Mouse (Mus musculus) midbrain, embryonic 11.5 days (tissue): ENCODE measurements around the gene Pak1ip1. TPM values are rescaled to one million over a fixed set of nuclear protein-coding genes. Genes with fewer than 3 reads are reported as not detected.
A peak's percentile ranks its signal among the peaks of the same experiment; 100 is the strongest.
"Not testable (repeated sequence)": the region's sequence is repeated elsewhere in the genome, so short reads cannot be mapped to it uniquely, and the experiment has no call there.

Experiments
- ATAC-seq: fragments of 200-750 bp; cut with Nextera tagmentation; 2 replicates; pipeline ENCODE4 v1.8.0; 2017; ENCODE audit warnings: moderate TSS enrichment, moderate library complexity; ENCODE audit not compliant: low FRiP score
- DNase-seq: peaks from one replicate; pipeline ENCODE4 v3.0.0; 2015; ENCODE audit warnings: low spot score; ENCODE audit errors: missing footprints
- H3K27ac ChIP-seq: fragments of 300-500 bp; sonication (generic); 2 replicates; pipeline ENCODE4 v1.5.1; 2014; ENCODE audit warnings: low read depth, low read length
- H3K27me3 ChIP-seq: fragments of 300-500 bp; sonication (generic); 2 replicates; pipeline ENCODE4 v1.6.1; 2014; ENCODE audit warnings: mild to moderate bottlenecking, low read length, moderate library complexity, mixed read lengths; ENCODE audit not compliant: control insufficient read depth, insufficient read depth
- H3K36me3 ChIP-seq: fragments of 300-500 bp; sonication (generic); 2 replicates; pipeline ENCODE4 v1.6.1; 2014; ENCODE audit warnings: mild to moderate bottlenecking, low read length, moderate library complexity, mixed read lengths; ENCODE audit not compliant: control insufficient read depth, insufficient read depth
- H3K4me1 ChIP-seq: fragments of 300-500 bp; sonication (generic); 2 replicates; pipeline ENCODE4 v1.6.1; 2014; ENCODE audit warnings: low read length; ENCODE audit not compliant: control insufficient read depth, insufficient read depth
- H3K4me2 ChIP-seq: fragments of 300-500 bp; sonication (generic); 2 replicates; pipeline ENCODE4 v1.6.1; 2014; ENCODE audit warnings: mild to moderate bottlenecking, moderate library complexity
- H3K4me3 ChIP-seq: fragments of 300-500 bp; sonication (generic); 2 replicates; pipeline ENCODE4 v1.5.1; 2014; ENCODE audit warnings: low read depth, low read length
- H3K9ac ChIP-seq: fragments of 300-500 bp; sonication (generic); 2 replicates; pipeline ENCODE4 v1.6.1; 2014; ENCODE audit warnings: low read length
- H3K9me3 ChIP-seq: fragments of 300-500 bp; sonication (generic); 2 replicates; pipeline ENCODE4 v1.6.1; 2016; ENCODE audit warnings: low read length; ENCODE audit not compliant: control insufficient read depth
- WGBS: fragments of 180-500 bp; shearing (Covaris S2); extraction: QIAGEN DNeasy Blood & Tissue Kit; methylation state at CpG from one replicate; pipeline ENCODE4 v1.1.7; 2014; 5-methylcytosine and 5-hydroxymethylcytosine counted together
- polyA plus RNA-seq: library from polyadenylated mRNA; unstranded; fragments of >200 nt; fragmentation: Nextera tagmentation; extraction: Ambion mirVana; gene quantifications from 2 replicates; pipeline ENCODE4 v1.2.1, GENCODE M21; 2014

Gene Pak1ip1
- polyA plus RNA-seq, 1 experiment from 2014 or later: 99.7 TPM

DNA sequence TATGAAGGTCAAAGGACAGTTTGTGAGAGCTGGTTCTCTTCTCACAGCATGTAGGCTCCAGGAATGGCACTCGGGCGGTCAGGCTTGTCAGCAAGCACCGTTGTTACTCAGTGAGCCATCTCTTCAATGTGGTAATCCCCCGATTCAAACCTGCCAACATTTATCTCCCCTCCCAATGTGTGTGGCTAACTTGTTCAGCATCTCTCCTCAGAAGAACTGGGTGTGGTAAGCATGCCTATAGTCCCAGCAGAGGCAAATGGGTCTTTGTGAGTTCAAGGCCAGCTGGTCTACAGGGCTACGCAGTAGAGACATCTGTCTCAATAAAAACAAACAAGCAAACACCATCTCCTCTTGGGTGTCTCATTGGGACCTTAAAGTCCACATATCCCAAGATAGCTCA, 27.8 kb upstream of the Pak1ip1 start:
- ATAC-seq (no peak), DNase-seq (no peak)
- no peaks in the 10 kb centered on the region for H3K27me3 ChIP-seq
- no peaks in the 10 kb centered on the region for H3K9me3 ChIP-seq
- no peak overlapping the region for H3K9ac ChIP-seq
- H3K4me2 ChIP-seq: no peak overlapping the region
- H3K4me3 ChIP-seq: no peak overlapping the region
- H3K27ac ChIP-seq: no peak overlapping the region
- no peaks in the 10 kb centered on the region for H3K36me3 ChIP-seq
- 83% methylated on average over 5 of the region's 5 CpGs for WGBS
- no peaks in the 10 kb centered on the region for H3K4me1 ChIP-seq

DNA sequence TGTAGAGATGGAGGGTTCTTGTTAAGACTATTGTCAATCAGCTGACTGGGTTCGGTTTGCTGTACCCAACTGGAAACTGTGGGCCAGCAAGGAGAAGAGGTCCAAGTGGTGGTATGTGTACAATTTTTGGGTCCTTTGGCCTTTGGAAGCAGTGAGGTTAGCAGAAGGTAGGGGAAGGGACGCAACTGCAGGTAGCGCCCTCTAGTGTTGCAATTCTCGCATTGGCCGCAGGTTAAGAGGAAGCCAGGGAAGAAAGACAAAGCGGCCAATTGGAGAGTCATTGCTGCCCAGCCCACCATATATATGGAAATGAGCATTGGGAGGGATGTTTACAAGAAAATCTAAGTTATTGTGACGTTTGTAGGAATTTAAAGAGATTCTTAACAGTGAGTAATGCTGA, 23.2 kb upstream of the Pak1ip1 start:
- no peaks in the 10 kb centered on the region for H3K9me3 ChIP-seq
- 11% methylated on average over 7 of the region's 7 CpGs for WGBS
- H3K4me1 ChIP-seq: no peaks in the 10 kb centered on the region
- H3K36me3 ChIP-seq: no peaks in the 10 kb centered on the region
- H3K9ac ChIP-seq: no peak overlapping the region
- H3K27me3 ChIP-seq: no peaks in the 10 kb centered on the region
- H3K4me2 ChIP-seq: no peak overlapping the region
- no peak overlapping the region for H3K27ac ChIP-seq
- ATAC-seq: 0 out of 2 replicates have a peak, but pooled peaks have one; percentile 30
- peak; percentile 92 for DNase-seq
- no peak overlapping the region for H3K4me3 ChIP-seq

DNA sequence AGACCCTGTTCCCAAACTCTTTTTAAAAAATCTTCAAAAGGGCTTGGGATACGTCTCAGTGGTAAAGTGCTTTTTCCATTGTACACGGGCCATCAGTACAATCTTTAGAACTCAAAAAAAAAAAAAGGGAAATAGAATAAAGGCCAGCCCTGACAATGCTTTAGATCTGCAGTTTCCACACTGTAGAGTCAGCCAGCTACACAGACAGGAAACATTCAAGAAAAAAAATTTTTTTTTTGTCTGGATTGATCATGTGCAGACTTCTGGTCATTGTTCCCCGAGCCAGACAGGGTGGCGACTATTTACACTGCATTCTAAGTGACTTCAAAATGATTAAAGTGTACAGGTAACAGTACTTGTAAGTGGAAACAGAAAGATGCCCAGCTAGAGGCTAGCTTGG, 22.2 kb upstream of the Pak1ip1 start:
- 79% methylated on average over 4 of the region's 4 CpGs for WGBS
- no peak for ATAC-seq
- DNase-seq: no peak
- no peak overlapping the region for H3K27ac ChIP-seq
- H3K9ac ChIP-seq: no peak overlapping the region
- no peaks in the 10 kb centered on the region for H3K36me3 ChIP-seq
- H3K4me2 ChIP-seq: no peak overlapping the region
- H3K9me3 ChIP-seq: no peaks in the 10 kb centered on the region
- H3K4me3 ChIP-seq: no peak overlapping the region
- H3K27me3 ChIP-seq: no peaks in the 10 kb centered on the region
- H3K4me1 ChIP-seq: no peaks in the 10 kb centered on the region

DNA sequence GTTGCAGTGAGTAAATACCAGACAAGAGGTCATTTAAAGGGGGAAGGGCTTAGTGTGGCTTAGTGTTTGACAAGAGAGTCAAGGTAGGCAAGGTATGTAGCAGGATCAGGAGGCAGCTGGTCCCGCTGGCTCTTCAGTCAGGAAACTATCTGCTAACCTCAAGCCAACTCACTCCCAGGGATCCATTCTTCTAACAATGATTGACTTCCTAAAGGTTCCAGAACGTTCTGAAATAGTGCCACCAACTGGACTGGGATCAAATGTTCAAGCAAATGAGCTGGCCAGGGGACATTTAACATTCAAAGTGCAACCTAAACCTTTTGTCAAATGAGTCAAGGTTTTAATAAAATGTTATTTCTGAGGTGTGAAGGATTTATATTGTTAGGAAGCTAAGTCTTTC, 21.5 kb upstream of the Pak1ip1 start:
- Histone ChIP-seq H3K4me1 (no peaks in the 10 kb centered on the region), H3K4me2 (no peak overlapping the region), H3K4me3 (no peak overlapping the region), H3K27me3 (no peaks in the 10 kb centered on the region), H3K36me3 (no peaks in the 10 kb centered on the region), H3K9ac (no peak overlapping the region), H3K9me3 (no peaks in the 10 kb centered on the region), H3K27ac (no peak overlapping the region)
- DNase-seq (no peak), ATAC-seq (no peak)
- WGBS: 70% methylated on average over 2 of the region's 2 CpGs

DNA sequence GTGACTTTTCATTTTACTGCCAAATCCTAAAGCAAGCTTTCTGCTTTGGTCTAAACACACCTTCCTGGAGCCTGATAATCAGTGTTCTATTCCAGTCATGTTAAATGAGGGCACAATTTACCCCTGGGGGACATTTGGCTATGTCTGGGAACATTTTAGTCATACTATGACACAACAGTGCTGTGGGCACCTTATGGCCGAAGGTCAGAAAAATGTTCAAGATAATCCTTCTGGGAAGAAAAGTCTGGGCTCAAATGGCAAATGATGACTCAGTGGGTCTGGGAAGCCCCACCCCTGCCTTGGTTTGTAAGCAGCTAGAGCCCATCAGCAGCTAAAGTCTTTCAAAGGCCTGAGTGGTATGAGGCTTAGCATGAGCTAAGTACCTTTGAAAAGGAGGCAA, 18.1 kb upstream of the Pak1ip1 start:
- no peak overlapping the region for H3K27ac ChIP-seq
- no peaks in the 10 kb centered on the region for H3K27me3 ChIP-seq
- no peaks in the 10 kb centered on the region for H3K9me3 ChIP-seq
- DNase-seq: no peak
- 80% methylated on average over 1 of the region's 1 CpGs for WGBS
- no peak overlapping the region for H3K4me2 ChIP-seq
- no peak overlapping the region for H3K9ac ChIP-seq
- H3K4me1 ChIP-seq: no peaks in the 10 kb centered on the region
- no peak overlapping the region for H3K4me3 ChIP-seq
- ATAC-seq: no peak
- H3K36me3 ChIP-seq: no peaks in the 10 kb centered on the region

DNA sequence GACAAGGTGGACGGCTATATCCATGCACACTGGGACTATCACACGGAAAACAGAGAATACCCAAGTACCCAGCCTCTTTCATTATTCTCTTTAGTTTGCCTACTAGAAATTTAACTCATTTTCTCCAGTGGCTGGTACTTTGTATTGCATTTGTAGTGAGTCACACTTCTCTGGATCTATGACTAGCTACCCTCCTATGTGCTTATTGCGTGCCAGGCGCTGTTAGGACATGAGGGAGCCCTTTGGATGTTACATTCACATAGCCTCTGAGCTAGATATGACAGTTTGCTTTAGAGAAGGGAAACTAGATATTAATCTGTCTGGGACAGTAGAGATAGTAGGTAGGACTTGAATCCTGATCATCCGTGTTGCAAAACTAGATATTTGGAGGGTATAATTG, 14.7 kb upstream of the Pak1ip1 start:
- Histone ChIP-seq H3K36me3 (no peaks in the 10 kb centered on the region), H3K27me3 (no peaks in the 10 kb centered on the region), H3K9ac (no peak overlapping the region), H3K4me1 (no peaks in the 10 kb centered on the region), H3K9me3 (no peaks in the 10 kb centered on the region), H3K27ac (no peak overlapping the region), H3K4me3 (no peak overlapping the region), H3K4me2 (no peak overlapping the region)
- 92% methylated on average over 5 of the region's 5 CpGs for WGBS
- ATAC-seq: no peak
- no peak for DNase-seq

DNA sequence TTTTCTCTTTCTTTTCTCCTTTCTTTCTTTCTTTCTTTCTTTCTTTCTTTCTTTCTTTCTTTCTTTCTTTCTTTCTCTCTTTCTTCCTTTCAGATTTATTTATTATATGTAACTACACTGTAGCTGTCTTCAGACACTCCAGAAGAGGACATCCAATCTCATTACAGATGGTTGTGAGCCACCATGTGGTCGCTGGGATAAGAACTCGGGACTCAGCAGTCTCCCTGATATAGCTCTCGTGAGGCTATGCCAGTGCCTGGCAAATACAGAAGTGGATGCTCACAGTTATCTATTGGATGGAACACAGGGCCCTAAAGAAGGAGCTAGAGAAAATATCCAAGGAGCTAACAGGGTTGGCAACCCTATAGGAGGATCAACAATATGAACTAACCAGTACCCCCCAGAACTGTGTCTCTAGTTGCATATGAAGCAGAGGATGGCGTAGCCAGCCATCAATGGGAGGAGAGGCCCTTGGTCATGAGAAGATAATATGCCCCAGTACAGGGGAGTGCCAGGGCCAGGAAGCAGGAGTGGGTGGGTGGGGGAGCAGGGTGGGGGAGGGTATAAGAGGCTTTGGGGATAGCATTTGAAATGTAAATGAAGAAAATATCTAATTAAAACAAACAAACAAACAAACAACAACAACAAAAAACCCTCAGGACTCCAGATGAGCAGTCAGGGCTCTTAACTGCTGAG, 13.1 kb upstream of the Pak1ip1 start:
- DNase-seq, H3K4me2 ChIP-seq, H3K4me1 ChIP-seq, H3K27me3 ChIP-seq, ATAC-seq, H3K36me3 ChIP-seq, H3K9ac ChIP-seq, H3K9me3 ChIP-seq, H3K27ac ChIP-seq, H3K4me3 ChIP-seq: not testable (repeated sequence)
- 65% methylated on average over 4 of the region's 4 CpGs for WGBS

DNA sequence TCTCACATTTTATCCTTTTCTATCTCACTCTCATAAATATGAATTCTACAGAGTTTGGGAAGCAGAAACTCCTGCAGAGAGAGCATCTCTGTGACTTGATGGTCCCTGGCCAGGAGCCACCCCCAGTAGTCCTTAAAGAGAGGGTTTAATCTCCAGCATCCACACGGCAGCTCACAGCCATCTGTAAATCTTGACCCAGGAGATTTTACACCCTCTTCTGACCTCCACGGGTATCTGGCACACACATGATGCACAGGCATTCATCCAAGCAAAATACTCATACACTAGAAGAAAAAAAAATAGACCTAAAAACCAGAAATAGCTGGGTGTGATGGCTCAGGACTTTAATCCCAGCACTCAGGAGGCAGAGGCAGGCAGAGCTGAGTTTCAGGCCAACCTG, 12.4 kb upstream of the Pak1ip1 start:
- Histone ChIP-seq H3K4me3 (no peak overlapping the region), H3K9me3 (no peaks in the 10 kb centered on the region), H3K27me3 (no peaks in the 10 kb centered on the region), H3K4me1 (no peaks in the 10 kb centered on the region), H3K4me2 (no peak overlapping the region), H3K36me3 (no peaks in the 10 kb centered on the region), H3K9ac (no peak overlapping the region), H3K27ac (no peak overlapping the region)
- 76% methylated on average over 2 of the region's 2 CpGs for WGBS
- DNase-seq (no peak), ATAC-seq (no peak)

DNA sequence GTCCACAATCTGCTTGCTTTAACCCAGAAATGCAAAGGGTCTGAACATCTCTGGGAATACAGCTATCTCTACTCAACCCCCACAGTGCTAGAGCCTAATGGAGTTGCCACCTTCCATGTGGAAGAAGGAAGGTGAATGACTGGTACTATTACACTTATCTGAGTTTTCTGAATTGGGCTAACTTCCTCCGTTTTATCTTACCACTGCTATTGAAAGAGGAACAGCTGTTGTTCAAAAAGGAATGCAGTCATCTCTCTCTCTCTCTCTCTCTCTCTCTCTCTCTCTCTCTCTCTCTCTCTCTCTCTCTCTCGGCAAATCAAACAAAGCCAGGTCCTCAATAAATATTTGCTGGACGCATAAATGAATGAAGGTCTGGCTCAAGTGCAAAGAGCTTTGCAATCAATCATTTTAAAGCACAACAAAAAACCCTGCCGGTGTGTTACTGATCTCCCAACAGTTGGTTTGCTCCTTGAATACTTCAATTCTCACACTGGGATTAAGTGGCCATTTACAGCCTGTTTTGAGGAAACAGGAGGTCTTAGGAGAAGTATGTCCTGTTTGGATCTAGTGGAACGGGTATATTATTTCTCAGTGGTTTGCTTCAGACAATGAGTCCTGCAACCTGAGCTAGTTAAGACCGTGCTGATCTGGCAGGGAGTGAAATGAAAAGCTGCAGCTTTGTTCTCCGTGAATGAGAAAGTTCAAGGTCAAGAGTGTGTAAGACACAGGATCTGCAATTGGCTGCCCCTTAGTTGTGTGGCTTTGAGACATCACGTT, 6.1 kb upstream of the Pak1ip1 start:
- DNase-seq (peak; percentile 88), ATAC-seq (peak; percentile 52; the same call in 1 of the 2 replicates)
- WGBS: 25% methylated on average over 8 of the region's 8 CpGs
- Histone ChIP-seq H3K27me3 (no peaks in the 10 kb centered on the region), H3K9me3 (no peaks in the 10 kb centered on the region), H3K4me3 (no peak overlapping the region), H3K9ac (peak overlapping the region; percentile 4; the same call in 1 of the 2 replicates), H3K27ac (no peak overlapping the region; the same call in 1 of the 2 replicates), H3K4me1 (peaks cover 6% of the 10 kb centered on the region), H3K36me3 (no peaks in the 10 kb centered on the region), H3K4me2 (no peak overlapping the region)
